Mouse (Mus musculus): ENCODE results near the gene Sprr2a1.
"Not testable (repeated sequence)": the region's sequence is repeated elsewhere in the genome, so short reads cannot be mapped to it uniquely, and the experiment has no call there.

The Sprr2a1 gene

GRCm38 (mm10) chr3:92215569-92215968 lies at the start of gene Sprr2a1, which contains the start of gene Sprr2a2:
TSS of gene Sprr2a1 (plus strand) at chr3:92215799.
TSS of gene Sprr2a2 (plus strand) at chr3:92215920.
- DNase-seq (ENCODE audit: low spot score in 2 of 2), result not testable (repeated sequence)

DNA sequence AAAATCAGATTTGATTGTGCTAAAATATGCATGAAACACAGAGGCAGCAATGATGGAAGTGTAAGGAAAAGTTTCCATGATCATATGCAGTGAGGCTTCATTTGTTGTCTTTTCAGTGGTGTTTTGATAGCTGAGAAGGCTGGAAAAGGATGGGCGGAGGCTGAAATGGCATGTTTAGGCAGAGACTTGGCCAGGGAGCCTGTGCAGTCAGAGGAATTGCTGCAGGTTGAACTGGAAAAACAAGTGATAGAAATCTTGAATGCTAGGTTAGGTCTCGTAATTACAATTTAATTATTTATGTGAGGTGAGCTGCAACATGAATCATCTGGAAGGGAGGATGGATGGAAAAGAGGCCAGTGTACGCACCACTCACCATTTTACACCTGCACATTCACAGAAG lies 45.8 kb upstream of the Sprr2a1 start:
- no peak for DNase-seq (ENCODE audit: low spot score in 2 of 2)

- DNase-seq (ENCODE audit: low spot score in 2 of 2), result no peak
These were observed 38.7 kb upstream of the Sprr2a1 start for GRCm38 (mm10) chr3:92176880-92177279.

DNA sequence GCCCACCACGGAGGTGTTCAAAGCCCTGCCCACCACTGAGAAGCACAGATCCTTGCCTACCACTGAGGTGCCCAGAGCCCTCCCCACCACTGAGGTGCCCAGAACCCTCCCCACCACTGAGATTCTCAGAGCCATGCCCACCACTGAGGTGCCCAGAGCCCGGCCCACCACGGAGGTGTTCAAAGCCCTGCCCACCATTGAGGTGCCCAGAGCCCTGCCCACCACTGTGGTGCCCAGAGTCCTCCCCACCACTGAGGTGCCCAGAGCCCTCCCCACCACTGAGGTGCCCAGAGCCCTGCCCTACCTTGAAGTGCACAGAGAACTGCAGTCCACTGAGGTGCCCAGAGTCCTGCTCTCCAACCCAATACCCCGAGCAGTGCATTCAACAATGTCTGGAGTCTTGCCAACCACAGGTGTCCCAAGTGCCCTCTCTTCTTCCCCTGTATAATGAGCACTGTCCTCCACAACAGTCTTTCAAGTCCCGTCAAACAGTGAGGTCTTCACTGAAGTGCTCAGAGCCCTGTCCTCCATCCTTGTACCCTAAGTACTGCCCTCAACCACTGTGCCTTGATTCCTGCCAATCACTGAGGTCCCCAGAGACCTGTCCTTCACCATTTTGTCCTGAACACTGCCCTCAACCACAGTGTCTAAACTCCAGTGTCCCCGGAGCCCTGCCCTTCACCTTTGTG lies 19.9 kb upstream of the Sprr2a1 start:
- DNase-seq (ENCODE audit: low spot score in 2 of 2), result no peak

DNA sequence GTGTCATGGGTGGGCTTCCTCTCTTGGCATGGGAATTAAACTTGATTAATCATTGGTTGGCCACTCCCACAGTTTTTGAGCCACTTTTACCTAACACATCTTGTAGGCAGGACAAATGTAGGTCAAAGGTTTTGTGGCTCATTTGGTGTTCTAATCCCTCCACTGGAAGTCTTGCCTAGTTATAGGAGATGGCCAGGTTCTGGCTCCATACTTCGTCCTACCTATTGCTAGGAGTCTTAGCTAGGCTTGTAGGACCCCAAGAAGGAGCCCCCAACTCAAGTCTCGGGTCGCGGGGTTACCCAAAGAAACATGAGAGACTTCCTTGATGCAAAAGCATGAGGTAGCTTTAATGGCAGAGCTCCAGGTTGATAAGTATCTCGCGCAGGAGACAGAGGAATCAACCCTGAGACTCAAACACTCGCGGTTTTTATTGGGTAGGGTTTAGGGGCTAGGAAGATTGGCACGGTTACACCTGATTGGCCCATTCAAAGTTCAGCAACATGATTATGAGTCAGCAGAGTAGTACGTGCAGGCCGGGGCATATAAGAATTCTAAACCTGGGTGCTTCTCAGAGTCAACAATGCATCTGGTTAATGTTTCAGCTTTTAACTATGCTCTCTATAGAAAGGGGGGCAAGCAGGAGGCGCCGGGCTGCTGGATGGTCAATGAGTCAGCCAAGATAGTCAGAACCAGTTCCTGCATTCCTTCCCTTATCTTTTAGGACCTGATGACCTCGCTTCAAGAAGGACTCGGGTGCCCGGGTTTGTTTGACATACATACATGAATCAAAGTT lies 4.3 kb upstream of the Sprr2a1 start:
- DNase-seq (ENCODE audit: low spot score in 2 of 2), result not testable (repeated sequence)

- DNase-seq (ENCODE audit: low spot score in 2 of 2), result not testable (repeated sequence)
These were observed 3.5 kb upstream of the Sprr2a1 start for GRCm38 (mm10) chr3:92212059-92212458.

GRCm38 (mm10) chr3:92213651-92214050 lies 1.9 kb upstream of the Sprr2a1 start:
- DNase-seq (ENCODE audit: low spot score in 2 of 2), result not testable (repeated sequence)

DNA sequence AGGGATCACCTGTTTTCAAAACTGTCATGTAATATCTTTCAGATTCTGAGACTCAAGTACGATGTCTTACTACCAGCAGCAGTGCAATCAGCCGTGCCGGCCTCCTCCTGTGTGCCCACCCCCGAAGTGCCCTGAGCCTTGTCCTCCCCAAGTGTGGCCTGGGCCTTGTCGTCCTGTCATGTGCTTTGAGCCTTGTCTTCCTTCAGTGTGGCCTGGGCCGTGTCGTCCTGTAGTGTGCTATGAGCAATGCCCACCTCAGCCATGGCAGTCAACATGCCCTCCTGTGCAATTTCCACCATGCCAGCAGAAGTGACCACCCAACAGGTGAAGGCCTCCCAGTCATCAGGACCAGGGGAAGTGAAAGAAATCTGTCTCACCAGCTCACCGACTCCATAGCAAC lies 3.4 kb downstream of the Sprr2a1 start:
- not testable (repeated sequence) for DNase-seq (ENCODE audit: low spot score in 2 of 2)

- not testable (repeated sequence) for DNase-seq (ENCODE audit: low spot score in 2 of 2)
These were observed 8.1 kb downstream of the Sprr2a1 start for GRCm38 (mm10) chr3:92223708-92224107.

DNA sequence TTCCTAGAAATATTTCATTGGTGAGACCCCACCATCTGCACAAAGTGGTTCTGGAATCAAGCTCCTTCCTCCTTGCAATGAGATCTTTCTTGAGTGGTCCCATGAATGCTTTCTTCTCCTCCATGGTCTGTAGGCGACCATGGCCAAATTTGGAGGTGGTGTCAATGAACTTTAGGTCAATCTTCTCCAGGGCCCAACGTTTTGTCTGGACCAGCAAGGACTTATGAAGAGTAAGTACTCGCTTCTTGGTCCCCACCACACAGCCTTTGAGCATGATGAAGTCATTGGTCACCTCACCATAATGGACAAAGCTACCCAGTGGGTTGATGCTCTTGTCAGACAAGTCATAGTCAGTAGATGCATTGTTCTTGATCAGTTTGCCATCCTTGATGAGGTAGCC lies 11.8 kb downstream of the Sprr2a1 start:
- DNase-seq (ENCODE audit: low spot score in 2 of 2), result not testable (repeated sequence)

DNA sequence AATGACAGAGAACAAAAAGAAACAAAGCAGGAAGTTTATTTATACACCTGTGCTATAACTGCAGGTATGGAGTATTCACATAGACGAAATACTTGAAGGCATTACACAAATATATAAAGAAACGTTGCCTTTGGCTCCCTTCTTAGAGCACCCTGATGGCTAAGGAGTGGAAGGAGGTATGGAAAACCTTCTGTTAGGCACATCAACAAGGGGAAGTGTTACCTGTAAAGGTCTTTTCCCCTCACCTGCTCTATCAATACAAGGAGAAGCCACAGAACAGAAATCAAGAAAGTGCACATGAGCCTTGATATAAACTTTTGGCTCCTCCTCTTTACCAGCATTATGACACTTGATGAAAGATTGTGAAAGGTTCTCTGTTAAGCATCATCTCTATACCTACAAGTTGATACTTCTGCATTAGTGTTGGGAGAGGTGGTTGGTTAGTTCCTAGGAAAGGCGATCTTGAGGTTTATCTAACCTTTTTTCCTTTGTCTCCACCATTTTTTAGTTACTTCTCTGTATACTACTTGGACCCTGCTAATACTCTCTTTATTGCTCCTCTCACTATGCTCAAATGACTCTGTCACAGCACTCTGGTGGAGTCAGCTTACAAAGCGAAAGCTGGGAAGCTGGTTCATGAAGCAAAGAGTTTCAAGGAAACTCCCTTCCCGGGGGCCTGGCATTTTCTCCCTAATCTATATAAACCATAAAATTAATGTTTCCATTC lies 21.0 kb downstream of the Sprr2a1 start:
- not testable (repeated sequence) for DNase-seq (ENCODE audit: low spot score in 2 of 2)

- not testable (repeated sequence) for DNase-seq (ENCODE audit: low spot score in 2 of 2)
These were observed 23.1 kb downstream of the Sprr2a1 start for GRCm38 (mm10) chr3:92238736-92239135.

GRCm38 (mm10) chr3:92239197-92239596 lies 23.6 kb downstream of the Sprr2a1 start:
- DNase-seq (ENCODE audit: low spot score in 2 of 2), result not testable (repeated sequence)

DNA sequence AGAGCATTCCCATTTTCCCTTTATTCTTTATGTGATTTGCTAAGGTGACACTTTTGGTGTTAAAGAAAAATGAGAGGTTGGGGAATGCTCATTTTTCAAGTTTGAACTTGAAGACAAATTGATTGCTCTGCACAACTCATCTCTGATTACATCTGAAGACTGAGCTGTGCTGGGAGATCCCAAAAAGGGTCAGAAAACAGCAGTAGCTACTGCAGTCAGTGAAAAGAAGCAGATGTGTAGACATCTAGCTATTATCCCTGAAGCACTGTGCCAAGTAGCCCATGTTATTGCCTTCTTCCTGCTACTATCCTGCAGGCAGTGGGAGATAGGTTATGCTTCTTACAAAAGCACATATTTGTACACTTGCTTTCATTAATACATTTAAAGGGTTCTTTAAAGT lies 29.2 kb downstream of the Sprr2a1 start:
- DNase-seq (ENCODE audit: low spot score in 2 of 2), result not testable (repeated sequence)

GRCm38 (mm10) chr3:92246245-92246644 lies 30.6 kb downstream of the Sprr2a1 start:
- not testable (repeated sequence) for DNase-seq (ENCODE audit: low spot score in 2 of 2)

DNA sequence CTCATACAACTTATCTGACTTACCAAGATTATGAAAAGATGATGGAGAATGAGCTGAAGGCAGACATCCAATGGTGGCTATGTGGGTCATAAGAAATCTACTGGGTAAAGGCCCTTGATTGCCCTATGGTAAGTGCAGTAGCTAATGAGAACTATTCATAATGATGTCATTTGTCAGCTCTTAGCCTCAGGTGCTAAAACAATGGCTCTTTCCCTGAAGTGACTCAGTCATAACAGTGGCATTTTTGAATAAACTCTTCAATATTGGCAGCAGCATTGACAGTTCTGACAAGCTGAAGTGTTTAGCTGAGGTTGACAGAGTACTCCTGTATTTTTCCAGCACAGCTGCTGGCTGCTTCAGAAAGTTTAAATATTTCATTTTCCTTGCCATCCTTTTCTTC lies 32.9 kb downstream of the Sprr2a1 start:
- not testable (repeated sequence) for DNase-seq (ENCODE audit: low spot score in 2 of 2)

GRCm38 (mm10) chr3:92250450-92250849 lies 34.9 kb downstream of the Sprr2a1 start:
- DNase-seq (ENCODE audit: low spot score in 2 of 2), result not testable (repeated sequence)

- DNase-seq (ENCODE audit: low spot score in 2 of 2), result not testable (repeated sequence)
These were observed 38.3 kb downstream of the Sprr2a1 start for GRCm38 (mm10) chr3:92253860-92254259.

DNA sequence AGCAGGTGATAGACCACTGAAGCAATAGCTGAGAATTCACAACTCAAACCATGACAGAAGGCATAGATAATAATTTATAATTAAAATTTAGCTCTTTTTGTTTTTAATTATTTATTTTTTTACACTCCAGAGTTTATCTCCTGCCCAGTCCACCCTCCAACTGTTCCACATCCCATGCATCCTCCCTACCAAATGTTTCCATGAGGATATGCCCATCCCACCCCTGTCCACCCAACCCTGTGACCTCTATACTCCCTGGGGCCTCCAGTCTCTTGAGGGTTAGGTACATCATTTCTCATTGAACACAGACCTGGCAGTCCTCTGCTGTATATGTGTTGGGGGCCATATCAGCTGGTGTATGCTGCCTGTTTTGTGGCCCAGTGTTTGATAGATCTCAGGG lies 42.9 kb downstream of the Sprr2a1 start:
- DNase-seq (ENCODE audit: low spot score in 2 of 2), result not testable (repeated sequence)

GRCm38 (mm10) chr3:92263462-92263861 lies 47.9 kb downstream of the Sprr2a1 start:
- not testable (repeated sequence) for DNase-seq (ENCODE audit: low spot score in 2 of 2)

Data from frontal cortex, postnatal 36 days (tissue).